Mouse (Mus musculus) embryo, embryonic 9.5 days (tissue): Measurements from ENCODE around the gene Prr11.
"Not testable (repeated sequence)": the region's sequence is repeated elsewhere in the genome, so short reads cannot be mapped to it uniquely, and the experiment has no call there.

Source experiments
- DNase-seq: peaks from one replicate; pipeline ENCODE4 v3.0.0-alpha.2; 2017; ENCODE audit errors: extremely low spot score

Gene Prr11

DNA sequence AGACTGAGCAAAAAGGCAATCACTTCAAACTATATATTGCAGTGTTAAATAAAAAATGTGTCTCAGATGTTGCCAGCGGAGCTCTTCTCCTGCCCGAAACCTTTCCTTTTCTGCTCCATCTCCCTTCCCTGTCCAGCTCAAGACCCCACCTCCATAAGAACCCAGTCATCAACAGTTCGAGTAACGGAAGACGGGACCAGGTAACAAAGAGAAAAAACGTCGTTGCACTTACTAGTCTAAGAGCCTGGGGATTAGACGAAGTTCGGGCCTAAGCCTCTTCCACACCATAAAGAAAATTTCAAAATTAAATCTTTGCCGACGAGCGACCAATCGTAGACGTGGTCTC lies at the start of gene Prr11:
Gene Prr11, minus strand, starts transcription at position 300 of the 346 bp plus-strand sequence.
- no peak for DNase-seq

DNA sequence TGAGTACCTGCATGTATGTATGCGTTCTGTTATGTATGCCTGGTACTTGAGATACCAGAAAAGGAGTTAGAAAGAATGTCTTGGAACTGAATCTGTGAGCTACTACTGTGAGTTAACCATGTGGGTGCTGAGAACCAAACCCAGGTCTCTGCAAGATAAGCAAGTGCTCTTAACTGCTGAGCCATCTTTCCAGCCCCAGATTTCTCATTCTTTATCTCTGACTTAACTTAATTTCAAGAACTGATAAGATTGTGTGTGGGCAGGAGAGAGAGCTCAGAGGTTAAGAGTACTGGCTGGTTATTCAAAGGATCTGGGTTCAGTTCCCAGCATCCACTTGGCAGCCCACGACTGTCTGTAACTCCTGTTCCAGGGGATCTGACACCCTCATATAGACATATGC lies 49.5 kb upstream of the Prr11 start:
- DNase-seq: no peak

DNA sequence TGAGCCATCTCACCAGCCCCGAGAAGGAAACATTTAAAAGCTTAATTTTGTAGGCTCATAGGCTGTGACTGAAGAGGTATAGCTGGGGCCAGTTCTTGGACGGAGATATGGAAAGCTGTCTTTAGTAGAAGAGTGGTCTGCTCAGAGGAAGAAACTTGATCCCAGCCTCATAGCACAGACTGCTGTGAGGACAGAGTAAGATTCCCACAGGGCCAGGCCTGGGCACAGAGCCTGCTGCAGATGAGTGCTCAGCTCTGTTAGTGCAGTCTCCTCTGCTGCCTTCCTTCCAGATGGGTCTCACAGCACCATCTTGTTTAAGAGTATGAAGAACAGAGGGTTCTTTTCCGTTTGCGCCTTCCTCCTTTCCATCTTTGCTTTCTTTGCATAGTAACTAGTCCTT lies 27.7 kb upstream of the Prr11 start:
- no peak for DNase-seq

DNA sequence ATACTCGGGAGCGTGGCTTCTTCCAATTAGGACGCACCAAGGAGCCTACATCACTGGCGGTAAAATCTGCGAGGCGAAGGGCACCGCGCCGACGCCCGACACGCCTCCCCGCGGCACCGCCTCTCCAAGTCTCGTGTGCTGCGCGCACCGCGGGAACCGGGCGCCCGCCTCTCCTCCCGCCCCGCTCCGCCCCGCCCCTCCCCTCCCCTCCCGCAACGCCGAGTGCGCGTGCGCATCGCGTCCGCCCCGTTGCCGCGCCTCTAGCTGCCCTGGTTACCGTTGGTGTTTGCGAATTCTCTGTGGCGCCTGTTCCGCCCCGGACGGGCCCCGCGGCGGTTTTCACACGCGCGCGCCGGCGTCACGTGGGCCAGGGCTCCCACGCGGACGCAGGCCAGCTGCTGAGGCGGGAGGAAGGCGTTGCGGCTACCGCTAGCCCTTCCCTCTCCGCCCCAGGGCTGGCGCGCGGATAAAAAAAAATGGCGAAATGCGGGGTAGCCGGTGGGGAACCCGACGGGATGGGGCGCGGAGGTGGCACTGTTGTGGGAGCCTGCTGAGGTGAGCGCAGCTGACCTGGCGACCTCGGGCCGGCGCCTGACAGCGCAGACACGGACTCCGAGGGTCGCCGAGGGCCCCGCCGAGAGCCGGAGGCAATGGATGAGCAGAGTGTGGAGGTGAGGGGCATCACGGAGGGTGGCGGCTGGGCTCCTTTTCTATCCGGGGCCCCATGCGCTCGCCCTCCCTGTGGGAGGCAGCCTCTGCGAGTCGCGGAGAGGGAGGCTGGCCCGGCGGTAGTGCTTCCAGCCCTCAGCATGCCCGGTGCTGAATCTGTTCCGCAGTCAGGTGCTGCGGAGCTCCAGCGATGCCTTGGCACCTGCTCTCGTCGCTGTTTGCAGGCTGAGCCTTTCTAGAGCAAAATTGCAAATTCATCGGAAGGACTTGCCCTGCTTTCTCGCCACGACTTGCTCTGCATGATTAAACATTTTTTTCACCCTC lies 18.6 kb upstream of the Prr11 start, which contains the start of gene Trim37:
Gene Trim37, plus strand, starts transcription at position 254 of the 993 bp plus-strand sequence.
- DNase-seq: peak; percentile 94

DNA sequence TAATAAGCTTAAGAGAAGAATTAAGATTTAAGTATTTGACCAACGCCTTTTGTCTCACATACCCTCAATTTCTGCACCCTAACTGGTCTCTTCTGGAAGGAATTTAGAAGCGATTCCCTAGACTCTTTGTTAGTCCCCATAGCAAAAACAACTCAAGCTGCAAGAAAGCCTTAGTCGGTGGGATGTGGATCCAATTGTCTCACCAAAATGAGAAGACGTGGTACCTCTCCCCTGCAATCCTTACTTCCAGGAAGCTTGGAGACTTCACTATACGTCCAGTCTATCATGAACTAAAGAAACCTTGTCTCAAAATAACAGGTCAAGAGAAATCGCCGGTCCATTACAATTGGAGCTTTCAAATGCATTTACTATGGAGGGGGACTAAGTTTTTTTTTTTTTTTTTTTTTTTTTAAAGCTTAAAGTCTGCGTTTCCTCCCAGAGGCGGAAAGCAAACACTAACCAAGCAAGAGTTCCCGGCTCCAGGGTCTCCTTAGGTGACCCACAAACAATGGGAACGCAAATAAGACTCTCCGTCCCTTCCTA lies 17.8 kb upstream of the Prr11 start:
- DNase-seq: peak; percentile 57

DNA sequence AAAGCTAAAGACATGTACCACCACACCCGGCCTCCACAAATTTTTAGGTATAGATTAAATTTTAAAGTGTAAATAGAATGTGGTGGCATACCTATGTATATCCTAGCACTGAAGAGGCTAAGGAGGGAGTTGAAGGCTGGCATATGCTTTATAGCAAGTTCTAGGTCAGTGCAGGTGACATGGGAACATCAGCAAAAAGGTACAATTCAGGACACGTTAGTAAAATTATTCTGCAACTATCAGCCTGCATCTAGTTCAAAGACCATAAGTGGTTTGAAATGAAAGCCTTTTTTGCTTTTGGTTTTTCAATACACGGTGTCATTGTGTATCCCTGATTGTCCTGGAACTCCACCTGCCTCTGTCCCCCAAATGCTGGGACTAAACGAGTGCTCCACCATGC lies 17.1 kb upstream of the Prr11 start:
- DNase-seq: no peak

DNA sequence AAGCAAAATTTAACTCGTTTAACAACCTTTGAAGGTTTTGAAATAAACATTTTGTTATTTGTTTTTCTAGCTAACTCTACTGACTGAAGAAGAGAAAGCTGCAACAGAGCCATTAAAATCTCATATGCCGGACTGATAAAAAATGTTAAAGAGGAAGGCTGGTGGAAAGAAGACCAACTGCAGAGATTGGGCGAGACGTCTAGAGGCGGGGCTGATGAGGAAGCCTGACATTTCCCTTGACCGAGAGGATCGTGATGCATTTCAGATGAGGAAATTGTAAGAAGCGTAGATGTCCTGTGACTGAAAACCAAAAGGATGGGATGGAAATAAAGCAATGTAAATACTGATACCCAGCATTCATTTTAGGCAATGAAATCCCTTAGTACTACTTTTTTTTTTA lies 13.4 kb upstream of the Prr11 start:
- no peak for DNase-seq

DNA sequence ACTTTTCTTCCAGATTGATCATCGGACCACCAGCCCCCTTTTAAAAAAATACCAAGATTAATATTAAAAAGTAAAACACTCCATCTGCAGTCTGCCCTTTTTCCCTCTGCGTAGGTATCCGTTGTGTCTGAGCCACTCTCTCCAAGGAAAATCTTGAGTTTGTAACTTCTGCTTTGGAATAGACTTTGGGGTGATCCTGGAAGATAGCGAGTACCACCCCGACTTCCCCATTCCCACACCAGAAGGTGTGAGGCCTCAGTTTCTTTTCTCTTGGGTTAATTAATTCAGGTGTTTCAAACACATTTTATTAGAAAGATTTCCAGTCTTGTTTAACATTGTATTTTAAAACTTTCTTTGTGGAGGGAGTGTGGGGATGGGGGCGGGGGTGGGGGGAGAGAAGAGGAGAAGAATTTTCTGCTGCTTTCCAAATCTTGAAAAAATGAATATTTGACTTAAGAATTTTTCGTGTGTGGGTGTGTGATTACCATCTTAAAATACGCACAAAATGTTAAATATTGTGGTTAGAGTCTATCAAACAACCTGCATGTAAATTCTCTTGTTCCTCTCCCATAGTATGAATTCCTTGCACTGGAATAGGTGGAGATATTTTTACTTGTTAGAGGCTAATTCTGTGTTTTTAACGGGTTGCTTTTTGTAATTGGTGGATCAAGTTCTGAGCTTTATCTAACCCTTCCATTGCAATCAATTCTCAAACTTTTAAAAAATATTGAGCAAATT lies 1.8 kb upstream of the Prr11 start:
- DNase-seq: no peak

DNA sequence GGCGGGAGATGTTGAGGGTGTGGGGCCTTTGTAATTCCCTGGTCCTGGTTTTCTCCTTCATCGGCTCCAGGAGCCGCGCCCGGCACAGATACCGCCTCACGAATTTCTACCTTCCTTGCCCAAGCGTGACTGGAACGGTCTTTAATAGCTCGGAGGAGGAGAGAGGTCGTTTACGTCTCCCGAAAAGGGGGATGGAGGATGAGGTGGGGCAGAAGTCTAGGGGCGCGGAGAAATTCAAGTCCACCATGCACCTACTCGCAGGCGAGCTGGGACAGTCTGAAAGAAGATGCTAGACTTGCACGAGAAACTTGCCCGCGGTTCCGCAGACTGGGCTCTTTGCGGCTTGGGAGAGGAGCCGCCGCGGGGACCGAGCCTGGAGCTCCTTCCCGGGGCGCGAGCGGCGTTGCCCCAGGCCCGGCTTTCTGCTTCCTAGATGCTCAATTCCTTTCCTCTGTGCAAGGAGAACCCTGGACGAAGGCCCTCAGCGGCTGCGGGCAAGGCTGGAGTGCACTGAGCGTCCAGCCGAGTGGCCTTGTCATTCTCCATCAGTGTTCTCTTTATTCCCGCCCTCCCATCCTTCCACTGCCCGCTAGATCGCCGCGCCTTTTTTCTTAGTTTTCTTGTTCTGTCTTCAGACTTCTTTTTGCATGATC lies 1.1 kb upstream of the Prr11 start:
- no peak for DNase-seq

DNA sequence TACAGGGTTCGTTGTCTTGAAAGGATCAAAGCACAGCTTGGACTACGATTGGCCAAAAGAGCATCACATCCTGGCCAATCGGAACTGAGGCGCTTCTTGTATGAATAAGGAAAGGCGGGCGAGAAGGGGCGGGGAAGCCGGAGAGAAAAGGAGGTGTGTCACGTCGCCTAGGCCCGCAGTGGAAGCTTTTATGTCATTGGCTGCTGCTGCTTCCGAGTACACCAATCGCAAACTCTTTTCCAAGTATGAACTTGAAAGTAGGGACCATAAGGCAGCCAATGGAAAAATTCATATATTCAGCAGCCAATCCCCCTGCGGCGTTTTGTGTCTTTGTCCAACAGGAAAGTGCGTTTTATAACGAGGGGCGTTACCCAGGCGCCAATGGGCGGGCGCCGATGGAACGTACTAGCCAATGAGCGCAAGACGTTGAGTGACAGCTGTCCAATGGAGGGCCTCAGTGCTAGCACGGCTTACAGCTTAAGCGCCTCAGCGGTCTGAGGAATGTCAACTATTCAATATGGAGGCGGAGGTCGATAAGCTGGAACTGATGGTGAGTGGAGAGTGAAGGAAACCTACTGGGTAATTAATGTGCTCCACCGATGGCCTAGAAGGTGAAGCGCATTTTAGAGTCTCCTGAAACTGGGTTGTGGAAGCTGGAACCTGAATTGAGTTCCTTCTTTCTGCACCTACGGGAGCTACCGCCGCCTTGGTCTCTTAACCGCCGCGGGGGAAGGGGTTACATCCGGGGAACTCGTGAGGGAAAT lies 429 bp upstream of the Prr11 start, which contains the start of gene Ska2:
Gene Ska2, plus strand, starts transcription at position 480 of the 764 bp plus-strand sequence.
- peak; percentile 98 for DNase-seq

DNA sequence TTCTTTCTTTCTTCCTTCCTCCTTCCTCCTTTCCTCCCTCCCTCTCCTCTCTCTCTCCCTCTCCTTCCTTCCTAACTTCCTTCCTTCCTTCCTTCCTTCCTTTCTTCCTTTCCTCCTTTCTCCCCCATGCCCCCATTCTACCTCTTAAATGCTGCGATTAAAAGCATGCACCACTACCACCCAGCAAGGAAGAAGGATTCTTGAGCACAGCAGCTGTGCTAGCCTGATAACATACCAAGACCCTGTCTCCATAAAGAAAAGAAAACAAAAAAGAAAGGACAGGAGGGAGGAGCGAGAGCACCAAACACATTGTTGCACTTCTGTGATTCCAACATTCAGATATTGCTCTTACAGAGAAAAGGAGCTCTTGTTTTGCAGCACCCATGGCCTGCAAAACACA lies 21.4 kb downstream of the Prr11 start:
- DNase-seq: no peak

DNA sequence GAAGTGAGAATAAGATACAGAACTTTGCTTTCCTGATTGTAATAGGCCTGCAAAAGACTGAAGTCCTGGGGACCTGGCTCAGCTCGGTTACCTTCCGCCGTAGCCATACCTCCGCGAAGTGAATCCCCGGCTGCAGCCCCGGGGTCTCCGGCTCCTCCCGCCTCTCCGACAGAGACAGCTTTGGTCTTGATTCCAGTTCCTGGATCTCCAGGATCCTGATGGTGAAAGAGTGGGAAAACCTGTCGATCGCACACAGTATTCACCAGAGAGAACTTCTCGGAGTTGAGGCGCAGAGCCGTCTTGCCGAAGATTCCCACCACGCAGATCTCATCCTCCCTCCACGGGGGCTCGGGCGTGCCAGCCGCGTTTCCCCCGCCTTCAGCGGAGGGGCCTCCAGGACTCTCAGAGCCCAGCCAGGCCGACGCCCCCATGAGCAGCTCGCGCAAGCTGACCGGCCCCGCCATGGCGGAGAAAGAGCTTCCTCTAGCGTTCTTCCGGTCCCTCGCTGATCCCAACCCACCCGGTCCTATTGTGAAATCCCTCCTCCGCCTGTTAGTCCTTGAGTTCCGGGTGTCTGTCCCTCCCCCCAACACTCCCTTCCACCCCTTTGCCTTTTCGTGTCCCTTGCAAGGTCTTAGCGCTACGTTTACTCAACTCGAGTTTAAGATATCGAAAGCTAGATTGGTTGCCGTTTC lies 22.1 kb downstream of the Prr11 start, which contains the start of gene Smg8:
Gene Smg8, minus strand, starts transcription at position 485 of the 695 bp plus-strand sequence.
- DNase-seq: peak; percentile 85

DNA sequence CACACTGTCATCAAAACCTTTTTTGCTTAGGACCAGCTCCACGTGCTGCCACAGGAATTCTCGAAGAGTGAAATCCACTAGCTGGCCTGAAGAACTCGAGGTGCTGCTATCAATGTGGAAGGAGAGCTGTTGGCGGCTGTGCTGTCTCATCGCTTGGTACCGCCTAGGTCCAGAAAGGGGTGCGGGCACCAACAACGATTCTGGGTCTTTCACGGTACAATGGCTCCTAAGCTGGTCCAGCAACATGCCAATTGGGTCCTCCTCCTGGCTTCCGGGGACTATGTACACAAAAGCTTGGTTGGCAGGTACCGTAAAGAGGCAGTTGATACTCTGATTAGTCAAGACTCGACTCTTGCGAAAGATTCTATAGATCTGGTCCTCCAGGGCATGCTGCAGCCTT lies 23.0 kb downstream of the Prr11 start:
- DNase-seq: no peak

DNA sequence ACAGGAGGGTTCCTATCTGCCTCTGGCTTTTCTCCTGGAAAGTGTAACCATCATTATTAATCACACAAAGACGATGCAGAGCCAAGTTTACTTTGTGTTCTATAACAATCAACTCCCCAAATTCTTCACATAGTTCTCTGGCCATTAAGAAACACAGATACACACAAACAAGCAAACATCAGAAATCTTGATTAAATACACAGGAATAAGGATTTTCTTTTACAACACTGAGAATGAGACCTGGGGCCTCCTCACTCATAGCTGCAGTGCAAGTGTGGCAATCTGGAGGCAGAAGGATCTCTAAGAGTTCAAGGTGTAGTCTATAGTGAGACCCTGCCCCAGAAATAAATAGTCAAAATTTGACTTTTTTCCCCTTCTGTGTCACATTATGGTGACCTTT lies 24.8 kb downstream of the Prr11 start:
- no peak for DNase-seq

DNA sequence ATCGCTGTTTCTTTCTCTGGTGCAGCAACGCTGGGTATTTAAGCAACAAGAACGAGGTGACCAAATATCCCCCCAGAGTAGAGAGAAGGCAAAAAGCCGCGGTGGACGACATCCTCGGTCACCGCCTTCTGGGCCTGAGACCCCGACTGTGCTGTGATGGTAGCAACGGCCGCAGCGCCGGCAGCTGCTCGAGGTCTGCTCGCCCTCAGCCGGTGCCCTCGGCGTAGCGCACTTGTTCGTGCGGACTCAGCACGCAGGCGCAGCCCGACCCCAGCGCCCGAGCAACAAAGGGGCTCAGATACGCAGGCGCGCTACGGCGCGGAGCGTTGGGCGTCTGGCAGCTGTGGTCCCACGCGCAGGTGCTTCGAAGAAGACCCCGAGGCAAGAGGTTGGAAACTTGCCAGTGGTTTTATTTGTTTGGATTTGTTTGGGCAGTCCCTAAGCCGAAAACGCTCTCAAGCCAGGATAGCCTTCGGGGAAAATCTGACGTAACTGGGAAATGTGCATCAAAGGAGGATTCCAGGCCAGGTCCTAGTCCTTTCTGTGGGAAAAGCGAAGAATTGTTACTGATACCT lies 34.6 kb downstream of the Prr11 start, which contains the start of gene Gdpd1:
Gene Gdpd1, minus strand, starts transcription at position 197 of the 575 bp plus-strand sequence.
- peak; percentile 88 for DNase-seq

DNA sequence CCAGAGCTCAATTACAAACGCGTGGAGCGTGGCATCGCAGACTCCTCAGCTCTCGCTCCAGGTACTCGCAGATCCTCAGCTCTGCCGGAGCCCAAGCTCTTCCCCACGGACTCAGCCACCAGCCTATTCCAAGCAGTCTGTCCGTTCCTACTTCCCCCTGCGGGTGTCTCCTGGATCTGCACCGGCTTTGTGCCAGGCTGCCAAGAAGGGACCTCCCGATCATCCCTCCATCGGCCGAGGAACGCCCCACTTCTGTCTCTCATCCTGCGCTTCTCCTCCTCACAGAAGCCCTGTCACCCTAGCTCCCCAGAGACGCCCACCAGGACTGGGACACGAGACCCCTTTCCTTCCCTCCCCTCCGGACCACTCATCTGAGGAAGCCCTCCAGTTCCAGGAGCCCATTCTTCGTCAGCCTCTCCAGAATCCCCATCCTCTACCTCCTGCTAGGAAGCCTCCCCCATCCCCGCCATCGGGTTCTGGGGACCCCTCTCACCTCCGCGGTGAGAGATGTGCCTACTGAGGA lies 35.1 kb downstream of the Prr11 start:
- DNase-seq: peak; percentile 70

DNA sequence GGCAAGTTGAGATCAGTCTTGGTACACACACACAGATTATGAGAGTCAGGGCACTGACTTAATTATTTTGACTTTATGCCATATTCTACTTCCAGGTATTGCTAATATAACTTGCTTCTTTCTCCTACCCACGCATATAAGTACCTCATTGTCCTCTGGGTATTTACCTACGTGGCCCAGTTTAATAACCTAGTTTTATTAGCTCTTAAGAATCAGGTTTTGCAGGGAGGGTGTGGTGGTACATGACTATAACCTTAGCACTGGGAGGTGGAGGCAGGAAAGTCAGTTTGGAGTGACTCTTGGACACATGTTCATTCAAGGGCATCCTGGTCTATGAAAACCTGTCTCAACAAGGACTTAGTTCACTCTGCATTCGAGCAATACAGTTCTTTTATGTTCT lies 46.4 kb downstream of the Prr11 start:
- DNase-seq: no peak

DNA sequence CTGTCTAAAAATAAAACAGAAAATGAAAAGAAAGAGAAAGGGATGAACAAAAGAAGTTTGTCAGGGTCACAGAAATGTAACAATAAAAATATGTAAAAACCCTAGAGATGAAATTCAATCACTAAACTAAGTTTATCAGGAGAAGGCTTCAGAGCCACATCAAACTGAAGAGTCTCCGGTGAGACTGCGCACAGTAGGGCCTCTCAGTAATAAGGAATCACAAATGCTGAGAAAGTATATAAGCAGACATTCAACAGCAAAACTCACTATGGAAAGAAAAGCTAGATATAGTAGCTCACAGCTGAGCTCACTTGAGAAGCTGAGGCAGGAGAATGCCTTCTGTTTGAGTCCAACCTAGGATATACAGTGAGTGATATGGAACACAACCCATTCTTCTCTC lies 48.1 kb downstream of the Prr11 start:
- DNase-seq: no peak

DNA sequence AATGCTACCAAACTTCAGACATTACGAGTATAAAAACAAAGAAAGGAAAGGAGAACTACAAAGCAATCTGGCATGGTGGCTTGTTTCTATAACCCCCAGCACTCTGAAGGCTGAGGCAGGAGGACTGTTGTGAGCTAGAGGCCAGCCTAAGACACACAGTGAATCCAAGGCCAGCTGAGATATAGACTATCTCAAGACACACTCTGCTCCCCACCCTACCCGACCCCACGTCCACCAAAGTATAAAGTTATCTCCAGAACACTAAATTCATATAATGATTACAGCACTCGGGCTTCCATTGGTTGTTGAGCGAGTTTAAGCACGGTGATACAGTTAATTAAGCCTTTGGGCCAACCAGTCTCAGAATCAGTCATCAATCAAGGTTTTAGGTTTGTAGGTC lies 52.2 kb downstream of the Prr11 start:
- no peak for DNase-seq

DNA sequence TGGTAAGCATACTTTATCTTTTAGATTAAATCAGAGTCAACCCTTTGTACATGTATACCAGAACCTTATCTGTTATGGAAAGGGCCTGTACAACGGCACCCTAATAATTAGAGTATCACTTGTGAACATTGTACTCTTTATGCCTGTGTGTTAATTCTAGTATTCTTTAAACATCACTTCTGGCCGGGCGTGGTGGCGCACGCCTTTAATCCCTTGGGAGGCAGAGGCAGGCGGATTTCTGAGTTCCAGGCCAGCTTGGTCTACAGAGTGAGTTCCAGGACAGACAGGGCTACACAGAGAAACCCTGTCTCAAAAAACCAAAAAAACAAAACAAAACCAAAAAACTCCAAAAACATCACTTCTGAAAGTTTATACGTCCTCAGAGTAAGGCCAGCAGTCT lies 59.6 kb downstream of the Prr11 start:
- not testable (repeated sequence) for DNase-seq
